Mouse (Mus musculus) limb, embryonic 10.5 days (tissue): ENCODE results near the gene Trp53i13. TPM values are rescaled to one million over a fixed set of nuclear protein-coding genes. Genes with fewer than 3 reads are reported as not detected.

Source experiments
- DNase-seq: peaks from one replicate; pipeline ENCODE4 v3.0.0-alpha.2; 2017; ENCODE audit warnings: low spot score
- H3K27ac ChIP-seq: fragments of 300-500 bp; sonication (generic); 2 replicates; pipeline ENCODE4 v1.5.1; 2016; ENCODE audit warnings: mild to moderate bottlenecking
- H3K27me3 ChIP-seq: fragments of 300-500 bp; sonication (generic); 2 replicates; pipeline ENCODE4 v1.6.1; 2016; ENCODE audit warnings: low read depth, mild to moderate bottlenecking; ENCODE audit not compliant: poor library complexity, severe bottlenecking
- H3K36me3 ChIP-seq: fragments of 300-500 bp; sonication (generic); 2 replicates; pipeline ENCODE4 v1.6.1; 2016; ENCODE audit warnings: mild to moderate bottlenecking, moderate library complexity
- H3K4me1 ChIP-seq: fragments of 300-500 bp; sonication (generic); 2 replicates; pipeline ENCODE4 v1.6.1; 2016
- H3K4me3 ChIP-seq: fragments of 300-500 bp; sonication (generic); 2 replicates; pipeline ENCODE4 v1.5.1; 2016; ENCODE audit warnings: mild to moderate bottlenecking, moderate library complexity
- H3K9me3 ChIP-seq: fragments of 300-500 bp; sonication (generic); replicated peaks from 2 replicates; pipeline ENCODE4 v1.6.1; 2016; ENCODE audit warnings: mild to moderate bottlenecking
- WGBS: fragments of 180-500 bp; shearing (Covaris S2); methylation state at CpG from one replicate; pipeline ENCODE4 v1.1.7; 2016; 5-methylcytosine and 5-hydroxymethylcytosine counted together
- polyA plus RNA-seq: library from polyadenylated mRNA; unstranded; fragments of >200 nt; fragmentation: Nextera tagmentation; extraction: Ambion mirVana; gene quantifications from 2 replicates; pipeline ENCODE4 v1.2.1, GENCODE M21; 2016

Gene Trp53i13
- polyA plus RNA-seq, 1 experiment from 2014 or later: 38.7 TPM

DNA sequence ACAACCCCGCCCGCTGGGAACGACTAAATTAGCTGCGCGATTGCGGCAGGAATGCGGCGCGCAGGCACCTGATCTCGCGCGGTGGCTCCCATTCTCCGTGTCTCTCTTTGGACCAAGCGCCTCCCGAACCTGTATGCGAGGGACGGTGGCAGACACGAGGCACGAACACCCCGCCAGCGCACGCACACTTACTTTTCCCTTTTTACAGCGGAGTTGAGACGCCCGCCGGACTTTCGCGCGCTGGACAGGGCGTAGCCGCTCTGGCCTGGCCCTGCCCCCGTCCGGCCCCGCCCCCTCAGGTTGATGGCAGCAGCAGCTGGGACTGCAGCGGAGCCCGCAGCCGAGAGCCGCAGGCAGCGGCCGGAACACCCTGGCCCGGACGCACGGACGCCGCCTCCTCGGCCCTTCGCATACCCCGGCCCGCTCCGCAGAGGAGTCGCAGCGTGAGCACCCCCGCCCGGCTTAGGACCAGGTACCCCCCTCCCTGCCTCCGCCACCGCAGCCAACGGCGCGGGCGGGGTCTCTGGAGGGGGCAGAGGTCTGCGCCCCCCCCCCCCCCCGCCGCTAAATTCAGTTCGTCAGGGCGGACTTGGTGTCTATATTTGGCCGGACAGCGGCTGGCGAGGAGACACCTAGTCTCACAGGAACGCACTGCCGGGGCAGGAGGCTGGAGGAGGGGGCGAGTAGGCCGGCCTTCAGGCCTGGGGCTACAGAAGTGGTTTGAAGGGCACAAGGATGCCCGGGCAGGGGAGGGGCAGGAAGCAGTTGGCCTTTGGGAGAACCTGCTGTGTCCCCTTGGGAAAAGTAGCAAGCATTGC is 53.3 kb downstream of the Trp53i13 start, which contains the start of gene Coro6:
TSS of gene Coro6 (plus strand) at position 129 of the 818 bp plus-strand sequence.
- WGBS: under 1% methylated on average over 73 of the region's 73 CpGs
- Histone ChIP-seq H3K9me3 (no peaks in the 10 kb centered on the region), H3K4me1 (peaks cover 26% of the 10 kb centered on the region), H3K27ac (peak within 1 kb of the TSS; percentile 71), H3K27me3 (peaks cover 76% of the 10 kb centered on the region), H3K4me3 (peak within 1 kb of the TSS; percentile 71), H3K36me3 (no peaks in the 10 kb centered on the region)
- peak; percentile 82 for DNase-seq

DNA sequence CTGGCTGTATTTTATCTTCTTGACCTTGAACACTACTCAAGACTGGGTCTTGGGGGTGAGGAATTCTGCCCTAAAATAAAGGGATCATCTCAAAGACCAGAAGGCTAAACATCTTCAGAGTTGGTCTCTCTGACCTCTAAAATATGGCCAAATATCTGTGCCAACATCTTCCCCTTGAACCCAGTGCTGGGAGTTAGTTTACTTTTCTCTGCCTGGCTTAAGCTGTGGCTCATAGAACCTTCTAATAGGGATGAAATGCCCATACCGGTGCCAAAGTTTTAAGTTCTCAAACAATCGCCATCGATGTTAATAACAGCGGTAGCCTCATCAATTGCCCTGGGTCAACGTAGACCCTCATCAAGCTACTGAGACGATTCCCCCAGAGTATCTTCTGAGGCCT is 53.9 kb downstream of the Trp53i13 start:
- WGBS: 6% methylated on average over 6 of the region's 6 CpGs
- Histone ChIP-seq H3K27me3 (peaks cover 69% of the 10 kb centered on the region), H3K27ac (0 out of 2 replicates have a peak overlapping the region, but pooled peaks have one; percentile 71), H3K4me3 (peak overlapping the region; percentile 71), H3K36me3 (no peaks in the 10 kb centered on the region), H3K9me3 (no peaks in the 10 kb centered on the region), H3K4me1 (peaks cover 20% of the 10 kb centered on the region)
- DNase-seq: no peak

Other genes starting within 250 kb of the Trp53i13 start
- 0.15 TPM in 1 of 2 replicates, not detected in the other for gene Coro6, start 53.6 kb downstream of the Trp53i13 start, polyA plus RNA-seq
- 12.5 and 13.4 TPM in 2 replicates for gene Ankrd13b, start 26.3 kb downstream of the Trp53i13 start, polyA plus RNA-seq
- 13.6 and 14.8 TPM in 2 replicates for gene Git1, start 22.4 kb downstream of the Trp53i13 start, polyA plus RNA-seq
- 1.4 and 2.0 TPM in 2 replicates for gene Abhd15, start 859 bp downstream of the Trp53i13 start, polyA plus RNA-seq
- gene Gm10392, start 3.2 kb upstream of the Trp53i13 start, polyA plus RNA-seq: 0.14 TPM in 1 of 2 replicates, not detected in the other
- 8.4 and 9.9 TPM in 2 replicates for gene Taok1, start 91.8 kb upstream of the Trp53i13 start, polyA plus RNA-seq
- 3.7 and 4.0 TPM in 2 replicates for gene Nufip2, start 170.2 kb upstream of the Trp53i13 start, polyA plus RNA-seq
- not detected in 2 replicates for gene Cryba1, start 209.3 kb upstream of the Trp53i13 start, polyA plus RNA-seq
- 25.6 and 29.5 TPM in 2 replicates for gene Myo18a, start 247.3 kb upstream of the Trp53i13 start, polyA plus RNA-seq